Mouse (Mus musculus) right cerebral cortex, adult 18-20 months (tissue): ENCODE measurements at regions not wholly inside any gene's neighbourhood (a gene's known extent, or its start where the extent isn't known, plus 50 kb on each side); places are given as distances from the start of the nearest gene placed in this dataset.

Source experiments
- DNase-seq: peaks from one replicate; pipeline ENCODE4 v3.0.0; 2022; ENCODE audit warnings: mixed read lengths

GRCm38 (mm10) chr5:4496132-4496906 is 261.5 kb downstream of the Fzd1 start:
- peak; percentile 42 for DNase-seq

- DNase-seq, result no peak
Measured at GRCm38 (mm10) chr5:4495482-4495881, 262.4 kb downstream of the Fzd1 start.

GRCm38 (mm10) chr5:4486391-4487132 is 271.3 kb downstream of the Fzd1 start:
- DNase-seq, result no peak

GRCm38 (mm10) chr5:4485542-4486390 is 272.1 kb downstream of the Fzd1 start:
- DNase-seq, result peak; percentile 15

GRCm38 (mm10) chr5:4484780-4485179 is 273.1 kb downstream of the Fzd1 start:
- peak; percentile 1 for DNase-seq

GRCm38 (mm10) chr5:4484151-4484550 is 273.7 kb downstream of the Fzd1 start:
- no peak for DNase-seq

GRCm38 (mm10) chr5:4474255-4474654 is 282.1 kb downstream of the Mterf1b start:
- no peak for DNase-seq
